Mouse (Mus musculus) limb, embryonic 11.5 days (tissue): ENCODE data around the gene Igf1r. TPM values are rescaled to one million over a fixed set of nuclear protein-coding genes. Genes with fewer than 3 reads are reported as not detected.
A peak's percentile ranks its signal among the peaks of the same experiment; 100 is the strongest.

ENCODE experiments used
- ATAC-seq: fragments of 200-750 bp; cut with Nextera tagmentation; 2 replicates; pipeline ENCODE4 v1.8.0; 2017; ENCODE audit warnings: low read depth; ENCODE audit not compliant: insufficient number of reproducible peaks, low FRiP score, low TSS enrichment
- DNase-seq: peaks from one replicate; pipeline ENCODE4 v3.0.0-alpha.2; 2015; ENCODE audit warnings: low spot score
- H3K27ac ChIP-seq: fragments of 300-500 bp; sonication (generic); replicated peaks from 2 replicates; pipeline ENCODE4 v1.5.1; 2014; ENCODE audit warnings: low read depth, mild to moderate bottlenecking, low read length
- H3K27me3 ChIP-seq: fragments of 300-500 bp; sonication (generic); 2 replicates; pipeline ENCODE4 v1.6.1; 2014; ENCODE audit warnings: mild to moderate bottlenecking, low read length, mixed read lengths; ENCODE audit not compliant: control insufficient read depth, insufficient read depth
- H3K36me3 ChIP-seq: fragments of 300-500 bp; sonication (generic); 2 replicates; pipeline ENCODE4 v1.6.1; 2014; ENCODE audit warnings: mild to moderate bottlenecking, low read length, moderate library complexity, mixed read lengths; ENCODE audit not compliant: control insufficient read depth, insufficient read depth
- H3K4me1 ChIP-seq: fragments of 300-500 bp; sonication (generic); 2 replicates; pipeline ENCODE4 v1.6.1; 2014; ENCODE audit warnings: low read length, mixed read lengths; ENCODE audit not compliant: control insufficient read depth, insufficient read depth
- H3K4me2 ChIP-seq: fragments of 300-500 bp; sonication (generic); 2 replicates; pipeline ENCODE4 v1.6.1; 2014; ENCODE audit warnings: low read depth, mild to moderate bottlenecking, moderate library complexity; ENCODE audit not compliant: severe bottlenecking
- H3K4me3 ChIP-seq: fragments of 300-500 bp; sonication (generic); 2 replicates; pipeline ENCODE4 v1.5.1; 2014; ENCODE audit warnings: low read depth, low read length
- H3K9ac ChIP-seq: fragments of 300-500 bp; sonication (generic); 2 replicates; pipeline ENCODE4 v1.6.1; 2014; ENCODE audit warnings: mild to moderate bottlenecking, low read length
- H3K9me3 ChIP-seq: fragments of 300-500 bp; sonication (generic); 2 replicates; pipeline ENCODE4 v1.6.1; 2016; ENCODE audit warnings: low read length; ENCODE audit not compliant: control insufficient read depth
- WGBS: fragments of 180-500 bp; shearing (Covaris S2); extraction: QIAGEN DNeasy Blood & Tissue Kit; methylation state at CpG from one replicate; pipeline ENCODE4 v1.1.7; 2014; 5-methylcytosine and 5-hydroxymethylcytosine counted together
- polyA plus RNA-seq: library from polyadenylated mRNA; unstranded; fragments of >200 nt; fragmentation: Nextera tagmentation; extraction: Ambion mirVana; gene quantifications from 2 replicates; pipeline ENCODE4 v1.2.1, GENCODE M21; 2014

Gene Igf1r
- polyA plus RNA-seq, 1 experiment from 2014 or later: 29.9 TPM

DNA sequence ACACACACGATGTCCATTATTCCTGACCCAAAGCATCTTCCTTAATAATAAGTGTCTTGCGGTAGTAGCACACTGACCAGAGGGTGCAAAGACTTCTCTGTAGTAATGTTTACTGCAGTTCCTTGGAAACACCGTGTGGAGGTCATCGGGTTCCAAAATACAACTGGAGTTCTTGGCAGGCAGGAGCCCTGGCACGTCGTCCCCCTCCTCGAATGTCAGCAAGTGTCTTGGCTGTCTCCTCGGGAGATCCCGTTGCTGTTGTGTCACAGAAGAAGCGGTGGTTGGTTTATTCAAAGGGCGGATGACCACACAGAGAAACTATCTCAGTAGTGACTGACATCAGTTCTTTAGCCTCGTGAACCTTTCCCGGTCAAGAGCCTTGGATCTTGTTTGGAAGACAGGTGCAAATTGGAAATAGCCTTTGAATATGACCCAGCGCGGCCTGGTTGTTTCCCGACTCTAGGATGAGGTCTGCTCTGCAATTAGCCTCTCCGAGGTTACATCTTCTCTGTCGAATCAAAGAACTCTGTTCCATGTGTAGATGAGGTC is 263.0 kb downstream of the Igf1r start:
- no peak overlapping the region for H3K4me2 ChIP-seq
- 93% methylated on average over 18 of the region's 18 CpGs for WGBS
- H3K9me3 ChIP-seq: no peaks in the 10 kb centered on the region
- H3K36me3 ChIP-seq: peaks cover 15% of the 10 kb centered on the region
- no peaks in the 10 kb centered on the region for H3K27me3 ChIP-seq
- DNase-seq: no peak
- ATAC-seq: no peak
- H3K27ac ChIP-seq: no peak overlapping the region
- no peaks in the 10 kb centered on the region for H3K4me1 ChIP-seq
- no peak overlapping the region for H3K4me3 ChIP-seq
- no peak overlapping the region for H3K9ac ChIP-seq

DNA sequence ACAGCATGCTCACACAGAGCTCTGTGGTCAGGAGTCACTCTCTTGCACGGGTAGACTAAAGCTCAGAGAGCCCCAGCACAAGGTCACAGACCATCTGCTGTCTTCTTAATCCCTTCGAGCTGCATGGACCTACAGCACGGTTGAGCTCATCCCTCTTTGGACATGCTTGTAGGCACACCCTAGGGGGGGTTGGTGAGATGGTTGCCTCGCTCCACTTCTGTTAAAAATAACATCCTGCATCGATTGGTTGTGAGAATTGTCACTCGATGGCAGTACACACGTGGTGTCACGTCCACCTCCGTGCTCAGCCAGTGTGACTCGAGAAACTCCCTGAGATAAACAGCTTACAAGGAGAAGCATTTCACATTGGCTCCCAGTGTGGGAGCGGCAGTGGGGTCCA is 266.3 kb downstream of the Igf1r start:
- H3K36me3 ChIP-seq: peaks cover 12% of the 10 kb centered on the region
- peaks cover 9% of the 10 kb centered on the region; the same call in 1 of the 2 replicates for H3K4me1 ChIP-seq
- H3K9me3 ChIP-seq: no peaks in the 10 kb centered on the region
- DNase-seq (no peak), ATAC-seq (no peak)
- no peak overlapping the region for H3K9ac ChIP-seq
- no peak overlapping the region for H3K4me2 ChIP-seq
- 93% methylated on average over 11 of the region's 11 CpGs for WGBS
- no peak overlapping the region for H3K27ac ChIP-seq
- H3K4me3 ChIP-seq: no peak overlapping the region
- H3K27me3 ChIP-seq: no peaks in the 10 kb centered on the region

DNA sequence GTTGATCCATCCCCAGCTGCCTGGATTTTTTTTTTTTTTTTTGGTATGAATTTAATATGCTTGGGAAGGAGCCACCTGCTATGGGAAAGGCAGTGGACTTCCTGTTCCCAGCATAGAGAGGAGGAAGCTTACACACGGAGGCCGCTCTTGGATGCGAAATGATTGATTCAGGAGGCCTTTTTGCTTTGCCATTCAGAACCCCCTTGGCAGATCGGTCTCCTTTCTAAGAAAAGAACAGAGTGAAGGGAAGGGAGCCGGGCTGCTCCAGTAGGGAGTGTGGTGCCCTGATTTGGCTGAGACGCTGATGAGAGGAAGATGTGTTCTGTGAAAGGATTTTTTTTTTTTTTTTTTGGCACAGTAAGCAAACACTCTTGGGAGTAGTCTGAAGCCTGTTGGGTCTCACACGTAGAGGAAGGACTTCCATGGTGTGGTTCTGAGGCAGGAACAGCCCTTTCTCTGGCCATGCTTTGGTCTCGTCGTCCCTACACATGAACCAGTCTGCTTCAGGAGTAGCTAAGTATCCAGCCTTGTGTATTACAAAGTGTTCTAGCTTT is 269.1 kb downstream of the Igf1r start:
- Histone ChIP-seq H3K36me3 (peaks cover 14% of the 10 kb centered on the region), H3K4me1 (peaks cover 9% of the 10 kb centered on the region; the same call in 1 of the 2 replicates), H3K4me2 (no peak overlapping the region), H3K27me3 (no peaks in the 10 kb centered on the region), H3K4me3 (no peak overlapping the region), H3K9me3 (no peaks in the 10 kb centered on the region), H3K9ac (no peak overlapping the region), H3K27ac (no peak overlapping the region)
- DNase-seq (no peak), ATAC-seq (no peak)
- WGBS: 89% methylated on average over 9 of the region's 9 CpGs

DNA sequence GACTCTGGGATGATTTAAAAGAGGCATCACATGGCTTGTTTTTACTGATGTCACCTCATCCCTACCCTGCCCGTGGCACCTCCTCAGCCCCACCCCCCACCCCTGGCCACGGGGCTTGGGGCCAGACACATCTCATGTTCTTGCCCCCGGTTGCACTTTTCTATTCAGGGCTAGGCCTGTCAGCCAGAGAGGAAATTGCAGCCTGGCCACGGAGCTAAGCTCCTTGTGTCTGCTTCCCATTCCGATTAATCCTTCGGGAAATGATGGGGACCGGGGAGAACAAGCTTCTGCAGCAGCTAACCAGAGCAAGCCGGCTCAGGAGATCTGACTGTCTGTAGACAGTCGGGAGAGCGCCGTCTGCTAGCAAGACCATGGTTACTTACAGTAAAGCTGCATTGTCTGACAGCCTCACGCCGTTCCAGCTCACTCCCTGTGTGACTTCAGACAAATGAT is 270.8 kb downstream of the Igf1r start:
- Histone ChIP-seq H3K4me3 (no peak overlapping the region), H3K9me3 (no peaks in the 10 kb centered on the region), H3K4me2 (no peak overlapping the region), H3K36me3 (peaks cover 6% of the 10 kb centered on the region; the same call in 1 of the 2 replicates), H3K9ac (no peak overlapping the region), H3K4me1 (peaks cover 18% of the 10 kb centered on the region), H3K27ac (no peak overlapping the region; the same call in 1 of the 2 replicates), H3K27me3 (no peaks in the 10 kb centered on the region)
- ATAC-seq (peak; percentile 46; the same call in 1 of the 2 replicates), DNase-seq (peak; percentile 42)
- 50% methylated on average over 13 of the region's 13 CpGs for WGBS

DNA sequence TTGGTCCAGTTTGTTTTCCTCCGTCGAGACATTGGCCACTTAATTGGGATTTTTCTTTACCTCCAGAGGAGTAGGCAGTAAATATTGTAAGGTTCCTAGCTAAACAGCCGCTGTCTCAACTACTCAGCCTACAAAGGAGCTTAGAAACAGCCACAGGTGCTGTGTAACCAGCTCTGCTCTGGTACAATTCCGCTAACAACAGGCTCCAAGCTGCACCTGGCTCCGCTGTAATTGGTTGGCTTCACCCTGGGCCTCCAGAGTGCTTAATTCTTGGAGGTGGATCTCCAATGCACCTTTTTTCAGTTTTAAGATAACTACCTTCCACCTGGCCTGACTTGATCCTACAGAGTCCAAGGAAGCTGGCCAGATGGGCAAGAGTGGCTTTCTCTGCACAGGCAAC is 271.4 kb downstream of the Igf1r start:
- peaks cover 22% of the 10 kb centered on the region for H3K4me1 ChIP-seq
- H3K36me3 ChIP-seq: peaks cover 6% of the 10 kb centered on the region; the same call in 1 of the 2 replicates
- no peaks in the 10 kb centered on the region for H3K27me3 ChIP-seq
- no peak overlapping the region for H3K4me3 ChIP-seq
- ATAC-seq (no peak), DNase-seq (no peak)
- WGBS: 71% methylated on average over 5 of the region's 5 CpGs
- H3K4me2 ChIP-seq: no peak overlapping the region
- H3K27ac ChIP-seq: no peak overlapping the region; the same call in 1 of the 2 replicates
- H3K9ac ChIP-seq: no peak overlapping the region
- H3K9me3 ChIP-seq: no peaks in the 10 kb centered on the region

DNA sequence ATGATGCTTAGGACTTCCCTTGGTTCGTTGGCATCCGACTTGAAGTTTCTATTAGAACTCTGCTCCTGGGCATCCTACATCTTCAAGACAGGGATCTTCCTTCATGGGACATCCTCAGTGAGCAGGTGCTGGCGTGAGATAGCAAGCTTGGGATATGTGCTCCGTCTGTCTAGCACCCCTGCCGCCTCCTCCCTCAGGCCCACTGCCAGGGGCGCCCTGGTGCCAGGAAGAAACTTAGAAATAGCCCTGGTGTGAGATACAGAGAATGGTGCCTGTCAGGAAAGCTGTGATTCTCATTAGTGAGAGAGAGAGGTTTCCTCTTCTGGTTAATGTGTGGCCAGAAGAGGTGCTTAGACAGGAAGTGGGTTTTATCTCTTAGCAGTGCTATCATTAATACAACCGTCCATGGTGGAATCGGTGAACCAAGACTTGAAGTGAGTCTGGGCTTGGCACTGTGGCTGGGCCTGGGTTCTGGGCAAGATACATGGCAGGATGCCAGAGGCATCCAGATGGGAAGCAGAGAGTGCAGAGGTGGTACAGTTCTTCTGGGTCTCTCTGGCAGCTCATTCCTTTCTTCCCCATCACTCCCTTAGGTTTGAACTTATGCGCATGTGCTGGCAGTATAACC is 272.9 kb downstream of the Igf1r start:
- Histone ChIP-seq H3K4me2 (no peak overlapping the region), H3K4me1 (peaks cover 22% of the 10 kb centered on the region), H3K9ac (no peak overlapping the region), H3K27me3 (no peaks in the 10 kb centered on the region), H3K9me3 (no peaks in the 10 kb centered on the region), H3K4me3 (no peak overlapping the region), H3K27ac (no peak overlapping the region), H3K36me3 (peaks cover 12% of the 10 kb centered on the region; the same call in 1 of the 2 replicates)
- 91% methylated on average over 9 of the region's 9 CpGs for WGBS
- ATAC-seq: no peak
- no peak for DNase-seq

DNA sequence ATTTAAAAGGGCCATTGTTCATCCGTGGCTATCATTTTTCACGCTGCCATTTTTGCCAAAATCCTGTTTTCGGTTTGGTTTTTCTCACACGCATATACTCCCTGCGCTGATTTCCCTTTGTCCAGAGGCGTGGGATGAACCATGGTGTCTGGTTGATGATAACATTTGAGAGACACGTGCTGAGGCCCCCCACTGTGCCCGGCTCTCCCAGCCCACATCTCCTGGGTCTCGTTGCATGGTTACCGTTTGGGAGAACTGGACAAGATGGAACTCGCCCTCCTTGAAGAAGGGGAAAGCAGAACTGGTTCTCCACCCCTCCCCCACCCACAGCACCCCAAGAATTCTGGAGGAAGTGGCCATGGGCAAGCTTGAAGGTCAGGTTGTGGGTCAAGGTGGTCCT is 274.4 kb downstream of the Igf1r start:
- Histone ChIP-seq H3K27ac (no peak overlapping the region), H3K4me3 (no peak overlapping the region), H3K36me3 (peaks cover 12% of the 10 kb centered on the region; the same call in 1 of the 2 replicates), H3K9me3 (no peaks in the 10 kb centered on the region), H3K4me1 (peaks cover 22% of the 10 kb centered on the region), H3K27me3 (no peaks in the 10 kb centered on the region), H3K4me2 (no peak overlapping the region), H3K9ac (no peak overlapping the region)
- ATAC-seq: no peak
- no peak for DNase-seq
- 82% methylated on average over 11 of the region's 11 CpGs for WGBS

DNA sequence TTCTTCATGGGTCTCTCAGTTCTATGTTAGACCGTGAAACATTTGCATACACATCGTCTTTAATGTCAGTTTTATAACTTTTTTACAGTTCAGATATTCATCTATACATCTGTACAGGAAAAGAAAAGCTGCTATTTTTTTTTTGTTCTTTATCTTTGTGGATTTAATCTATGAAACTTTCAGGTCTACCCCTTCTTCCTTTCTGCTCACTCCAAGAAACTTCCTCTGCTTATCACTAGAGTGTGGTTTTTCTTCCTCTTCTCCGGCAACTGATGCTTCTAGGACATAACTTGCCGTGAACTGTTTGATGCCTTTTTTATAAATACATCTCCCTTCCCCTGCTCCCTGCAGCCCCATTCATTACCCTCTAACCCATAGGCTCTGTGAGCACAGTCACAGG is 275.0 kb downstream of the Igf1r start:
- Histone ChIP-seq H3K4me1 (peaks cover 22% of the 10 kb centered on the region), H3K9ac (0 out of 2 replicates have a peak overlapping the region, but pooled peaks have one; percentile 30), H3K4me2 (no peak overlapping the region), H3K36me3 (peaks cover 12% of the 10 kb centered on the region; the same call in 1 of the 2 replicates), H3K4me3 (no peak overlapping the region), H3K9me3 (no peaks in the 10 kb centered on the region), H3K27ac (no peak overlapping the region), H3K27me3 (no peaks in the 10 kb centered on the region)
- no peak for ATAC-seq
- 87% methylated on average over 4 of the region's 4 CpGs for WGBS
- no peak for DNase-seq
